Mouse (Mus musculus) embryonic facial prominence, embryonic 12.5 days (tissue): Measurements from ENCODE around the gene Lnpep. TPM values are rescaled to one million over a fixed set of nuclear protein-coding genes. Genes with fewer than 3 reads are reported as not detected.
"Not testable (repeated sequence)": the region's sequence is repeated elsewhere in the genome, so short reads cannot be mapped to it uniquely, and the experiment has no call there.

Experiments used
- ATAC-seq: fragments of 200-750 bp; cut with Nextera tagmentation; 2 replicates; pipeline ENCODE4 v1.8.0; 2017; ENCODE audit not compliant: insufficient number of reproducible peaks, insufficient read depth, low FRiP score, low TSS enrichment
- H3K27ac ChIP-seq: fragments of 300-500 bp; sonication (generic); 2 replicates; pipeline ENCODE4 v1.5.1; 2016; ENCODE audit warnings: mild to moderate bottlenecking
- H3K27me3 ChIP-seq: fragments of 300-500 bp; sonication (generic); 2 replicates; pipeline ENCODE4 v1.6.1; 2016; ENCODE audit warnings: mild to moderate bottlenecking, moderate library complexity
- H3K36me3 ChIP-seq: fragments of 300-500 bp; sonication (generic); 2 replicates; pipeline ENCODE4 v1.6.1; 2016; ENCODE audit warnings: mild to moderate bottlenecking
- H3K4me1 ChIP-seq: fragments of 300-500 bp; sonication (generic); 2 replicates; pipeline ENCODE4 v1.6.1; 2016
- H3K4me2 ChIP-seq: fragments of 300-500 bp; sonication (generic); replicated peaks from 2 replicates; pipeline ENCODE4 v1.6.1; 2016; ENCODE audit warnings: mild to moderate bottlenecking, moderate library complexity
- H3K4me3 ChIP-seq: fragments of 300-500 bp; sonication (generic); 2 replicates; pipeline ENCODE4 v1.5.1; 2016; ENCODE audit warnings: mild to moderate bottlenecking
- H3K9ac ChIP-seq: fragments of 300-500 bp; sonication (generic); 2 replicates; pipeline ENCODE4 v1.6.1; 2016; ENCODE audit warnings: mild to moderate bottlenecking, moderate library complexity
- H3K9me3 ChIP-seq: fragments of 300-500 bp; sonication (generic); 2 replicates; pipeline ENCODE4 v1.6.1; 2016; ENCODE audit warnings: mild to moderate bottlenecking, moderate library complexity
- WGBS: fragments of 180-500 bp; shearing (Covaris S2); methylation state at CpG from one replicate; pipeline ENCODE4 v1.1.7; 2016; 5-methylcytosine and 5-hydroxymethylcytosine counted together
- polyA plus RNA-seq: library from polyadenylated mRNA; unstranded; fragments of >200 nt; fragmentation: Nextera tagmentation; extraction: Ambion mirVana; gene quantifications from 2 replicates; pipeline ENCODE4 v1.2.1, GENCODE M21; 2016

Gene Lnpep
- 9.6 and 12.1 TPM in 2 replicates for polyA plus RNA-seq

- Histone ChIP-seq H3K27me3 (no peaks in the 10 kb centered on the region), H3K27ac (peak within 1 kb of the TSS; percentile 100), H3K9me3 (no peaks in the 10 kb centered on the region), H3K36me3 (no peaks in the 10 kb centered on the region), H3K4me1 (peaks cover 10% of the 10 kb centered on the region; the same call in 1 of the 2 replicates), H3K4me3 (peak within 1 kb of the TSS; percentile 97), H3K4me2 (peak within 1 kb of the TSS; percentile 72), H3K9ac (peak within 1 kb of the TSS; percentile 97)
- ATAC-seq, result peak; percentile 96
- under 1% methylated on average over 44 of the region's 44 CpGs for WGBS
These were observed at the start of gene Lnpep for GRCm38 (mm10) chr17:17624957-17625586. Lnpep (minus strand) TSS chr17:17625050.

GRCm38 (mm10) chr17:17655829-17656176 is 31.0 kb upstream of the Lnpep start:
- H3K36me3 ChIP-seq, result no peaks in the 10 kb centered on the region
- H3K4me2 ChIP-seq, result no peak overlapping the region
- H3K27ac ChIP-seq, result no peak overlapping the region
- no peak overlapping the region for H3K9ac ChIP-seq
- H3K4me1 ChIP-seq, result no peaks in the 10 kb centered on the region
- H3K4me3 ChIP-seq, result no peak overlapping the region
- 43% methylated on average over 2 of the region's 2 CpGs for whole genome bisulfite sequencing
- no peaks in the 10 kb centered on the region for H3K9me3 ChIP-seq
- H3K27me3 ChIP-seq, result no peaks in the 10 kb centered on the region
- ATAC-seq, result no peak

- WGBS, result 32% methylated on average over 10 of the region's 10 CpGs
- Histone ChIP-seq H3K4me1 (no peaks in the 10 kb centered on the region), H3K27ac (no peak overlapping the region), H3K27me3 (no peaks in the 10 kb centered on the region), H3K9me3 (no peaks in the 10 kb centered on the region), H3K4me2 (no peak overlapping the region), H3K36me3 (no peaks in the 10 kb centered on the region), H3K9ac (no peak overlapping the region), H3K4me3 (no peak overlapping the region)
- no peak for ATAC-seq
These were observed 30.4 kb upstream of the Lnpep start for GRCm38 (mm10) chr17:17654997-17655828.

- WGBS, result 77% methylated on average over 4 of the region's 4 CpGs
- H3K4me2 ChIP-seq, result no peak overlapping the region
- no peaks in the 10 kb centered on the region for H3K27me3 ChIP-seq
- no peak overlapping the region for H3K27ac ChIP-seq
- H3K9ac ChIP-seq, result no peak overlapping the region
- H3K4me3 ChIP-seq, result no peak overlapping the region
- H3K36me3 ChIP-seq, result no peaks in the 10 kb centered on the region
- ATAC-seq, result no peak
- no peaks in the 10 kb centered on the region for H3K4me1 ChIP-seq
- no peaks in the 10 kb centered on the region for H3K9me3 ChIP-seq
These were observed 27.7 kb upstream of the Lnpep start for GRCm38 (mm10) chr17:17652570-17652969.

- WGBS, result 4% methylated on average over 3 of the region's 3 CpGs
- no peaks in the 10 kb centered on the region for H3K4me1 ChIP-seq
- H3K9ac ChIP-seq, result no peak overlapping the region
- H3K27me3 ChIP-seq, result no peaks in the 10 kb centered on the region
- H3K4me2 ChIP-seq, result no peak overlapping the region
- H3K27ac ChIP-seq, result no peak overlapping the region
- ATAC-seq, result no peak
- H3K9me3 ChIP-seq, result no peaks in the 10 kb centered on the region
- H3K36me3 ChIP-seq, result no peaks in the 10 kb centered on the region
- H3K4me3 ChIP-seq, result no peak overlapping the region
These were observed 20.9 kb upstream of the Lnpep start for GRCm38 (mm10) chr17:17645738-17646137.

- Histone ChIP-seq H3K4me2 (no peak overlapping the region), H3K27ac (no peak overlapping the region), H3K4me1 (no peaks in the 10 kb centered on the region), H3K36me3 (no peaks in the 10 kb centered on the region), H3K9ac (no peak overlapping the region), H3K27me3 (no peaks in the 10 kb centered on the region), H3K4me3 (no peak overlapping the region), H3K9me3 (no peaks in the 10 kb centered on the region)
- WGBS, result 81% methylated on average over 3 of the region's 3 CpGs
- ATAC-seq, result no peak
These were observed 12.5 kb upstream of the Lnpep start for GRCm38 (mm10) chr17:17637387-17637786.

- Histone ChIP-seq H3K9ac (no peak overlapping the region), H3K9me3 (no peaks in the 10 kb centered on the region), H3K4me2 (no peak overlapping the region), H3K4me3 (no peak overlapping the region), H3K4me1 (no peaks in the 10 kb centered on the region), H3K27ac (no peak overlapping the region), H3K36me3 (no peaks in the 10 kb centered on the region), H3K27me3 (no peaks in the 10 kb centered on the region)
- WGBS, result 38% methylated on average over 3 of the region's 3 CpGs
- ATAC-seq, result no peak
These were observed 11.3 kb upstream of the Lnpep start for GRCm38 (mm10) chr17:17636147-17636546.

- Histone ChIP-seq H3K4me1 (no peaks in the 10 kb centered on the region), H3K4me3 (no peak overlapping the region), H3K36me3 (no peaks in the 10 kb centered on the region), H3K27ac (no peak overlapping the region), H3K4me2 (no peak overlapping the region), H3K9me3 (no peaks in the 10 kb centered on the region), H3K27me3 (no peaks in the 10 kb centered on the region), H3K9ac (no peak overlapping the region)
- 83% methylated on average over 2 of the region's 2 CpGs for WGBS
- ATAC-seq, result no peak
These were observed 9.2 kb upstream of the Lnpep start for GRCm38 (mm10) chr17:17634033-17634432.

- H3K27me3 ChIP-seq, result no peaks in the 10 kb centered on the region
- no peak overlapping the region for H3K4me2 ChIP-seq
- H3K27ac ChIP-seq, result no peak overlapping the region
- ATAC-seq, result no peak
- no peaks in the 10 kb centered on the region for H3K4me1 ChIP-seq
- H3K4me3 ChIP-seq, result no peak overlapping the region
- no peak overlapping the region for H3K9ac ChIP-seq
- H3K36me3 ChIP-seq, result no peaks in the 10 kb centered on the region
- no peaks in the 10 kb centered on the region for H3K9me3 ChIP-seq
These were observed 7.1 kb upstream of the Lnpep start for GRCm38 (mm10) chr17:17631985-17632384.

GRCm38 (mm10) chr17:17628237-17628879 is 3.5 kb upstream of the Lnpep start:
- WGBS, result 93% methylated on average over 7 of the region's 7 CpGs

GRCm38 (mm10) chr17:17627558-17627957 is 2.7 kb upstream of the Lnpep start:
- Histone ChIP-seq H3K9me3 (no peaks in the 10 kb centered on the region), H3K4me2 (no peak overlapping the region), H3K4me3 (no peak overlapping the region), H3K36me3 (no peaks in the 10 kb centered on the region), H3K27me3 (no peaks in the 10 kb centered on the region), H3K4me1 (peaks cover 6% of the 10 kb centered on the region; the same call in 1 of the 2 replicates), H3K27ac (no peak overlapping the region), H3K9ac (no peak overlapping the region)
- no peak for ATAC-seq
- WGBS, result 74% methylated on average over 2 of the region's 2 CpGs

More at GRCm38 (mm10) chr17:17628237-17628879, 3.5 kb upstream of the Lnpep start:
- H3K4me3 ChIP-seq, ATAC-seq, H3K27ac ChIP-seq, H3K9ac ChIP-seq, H3K36me3 ChIP-seq, H3K4me1 ChIP-seq, H3K9me3 ChIP-seq, H3K4me2 ChIP-seq, H3K27me3 ChIP-seq: not testable (repeated sequence)
